Mouse (Mus musculus) mouse embryonic stem cell (cell line): ENCODE measurements around the gene Prkag1.

Experiments used
- in situ Hi-C, 2 experiments: fragments of 300-500 bp; cut with MboI; formaldehyde crosslinking; loops; 1 replicate in 1 of 2; 3 replicates in 1 of 2; pipeline ENCODE4 v1.14.3; 2019 to 2020; ENCODE audit warnings: low sequenced_read_pairs in 2 of 2, low pct_unique_long_range_greater_than_20kb in 1 of 2, mixed read lengths in 1 of 2; ENCODE audit not compliant: unreplicated experiment in 1 of 2

The Prkag1 gene

DNA sequence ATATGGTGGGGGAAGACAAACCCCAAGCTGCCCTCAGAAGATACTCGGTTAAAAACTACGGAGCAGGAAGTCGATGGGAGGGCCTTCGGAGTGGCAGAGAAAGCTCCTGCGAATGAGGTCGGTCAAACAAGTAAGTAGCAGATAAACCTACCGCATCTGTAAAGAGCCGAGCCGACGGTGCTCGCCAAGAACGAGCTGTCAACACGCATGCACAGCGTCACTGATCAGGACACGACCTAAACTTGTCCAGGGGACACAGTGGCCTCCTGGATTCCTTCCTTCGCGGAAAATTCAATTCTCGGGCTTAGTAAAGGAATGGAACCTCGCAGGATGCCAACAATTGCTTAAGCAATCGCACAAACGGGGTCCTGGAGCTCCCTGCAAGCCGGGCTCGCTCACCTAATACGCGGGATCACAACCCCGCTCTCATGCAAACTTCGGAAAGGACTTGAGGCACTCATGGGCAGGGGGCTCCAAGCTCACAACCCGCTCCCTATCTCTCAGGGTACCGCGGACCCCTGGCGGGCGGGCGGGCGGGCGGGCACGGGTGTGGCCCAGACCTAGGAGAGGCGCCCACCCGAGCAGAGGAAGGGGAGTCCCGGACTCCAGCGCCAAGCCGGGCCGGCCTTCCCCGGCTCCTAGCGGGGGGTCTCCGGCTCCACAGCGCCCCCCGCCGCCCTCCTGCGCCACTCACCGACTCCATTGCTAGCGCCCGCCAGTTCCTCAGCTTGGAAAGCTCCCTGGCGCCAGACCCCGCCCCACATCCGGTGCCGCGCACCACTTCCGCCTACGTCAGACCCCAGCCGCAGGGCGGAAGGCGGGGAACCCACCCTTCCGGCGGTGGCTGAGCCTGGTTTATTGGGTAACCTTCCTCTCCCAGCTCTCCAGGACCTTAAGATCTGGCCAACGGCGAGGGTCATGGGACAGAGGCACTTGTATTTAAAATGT lies at the start of gene Prkag1:
Gene Prkag1, minus strand, starts transcription at position 786 of the 948 bp plus-strand sequence.
- in situ Hi-C loops = no loop called here

DNA sequence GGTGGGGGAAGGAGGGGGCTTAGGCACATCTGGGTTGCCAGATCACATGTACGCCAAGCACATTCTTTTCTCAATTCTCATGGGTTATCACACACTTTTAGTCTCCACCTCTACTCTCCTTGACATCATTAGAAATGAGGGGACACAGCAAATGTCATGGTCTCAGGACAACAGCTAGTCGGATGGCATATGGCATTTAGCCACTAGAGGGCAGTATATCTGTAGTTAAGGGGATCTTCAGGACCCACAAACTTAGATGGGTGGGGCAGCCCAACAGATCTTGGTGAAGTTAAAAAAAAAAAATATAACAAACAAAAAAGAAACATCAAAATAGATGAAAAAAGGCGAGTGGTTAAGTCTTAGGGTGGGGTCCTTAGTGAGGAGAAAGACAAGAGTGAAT lies 46.0 kb upstream of the Prkag1 start:
- in situ Hi-C loops = no loop called here

DNA sequence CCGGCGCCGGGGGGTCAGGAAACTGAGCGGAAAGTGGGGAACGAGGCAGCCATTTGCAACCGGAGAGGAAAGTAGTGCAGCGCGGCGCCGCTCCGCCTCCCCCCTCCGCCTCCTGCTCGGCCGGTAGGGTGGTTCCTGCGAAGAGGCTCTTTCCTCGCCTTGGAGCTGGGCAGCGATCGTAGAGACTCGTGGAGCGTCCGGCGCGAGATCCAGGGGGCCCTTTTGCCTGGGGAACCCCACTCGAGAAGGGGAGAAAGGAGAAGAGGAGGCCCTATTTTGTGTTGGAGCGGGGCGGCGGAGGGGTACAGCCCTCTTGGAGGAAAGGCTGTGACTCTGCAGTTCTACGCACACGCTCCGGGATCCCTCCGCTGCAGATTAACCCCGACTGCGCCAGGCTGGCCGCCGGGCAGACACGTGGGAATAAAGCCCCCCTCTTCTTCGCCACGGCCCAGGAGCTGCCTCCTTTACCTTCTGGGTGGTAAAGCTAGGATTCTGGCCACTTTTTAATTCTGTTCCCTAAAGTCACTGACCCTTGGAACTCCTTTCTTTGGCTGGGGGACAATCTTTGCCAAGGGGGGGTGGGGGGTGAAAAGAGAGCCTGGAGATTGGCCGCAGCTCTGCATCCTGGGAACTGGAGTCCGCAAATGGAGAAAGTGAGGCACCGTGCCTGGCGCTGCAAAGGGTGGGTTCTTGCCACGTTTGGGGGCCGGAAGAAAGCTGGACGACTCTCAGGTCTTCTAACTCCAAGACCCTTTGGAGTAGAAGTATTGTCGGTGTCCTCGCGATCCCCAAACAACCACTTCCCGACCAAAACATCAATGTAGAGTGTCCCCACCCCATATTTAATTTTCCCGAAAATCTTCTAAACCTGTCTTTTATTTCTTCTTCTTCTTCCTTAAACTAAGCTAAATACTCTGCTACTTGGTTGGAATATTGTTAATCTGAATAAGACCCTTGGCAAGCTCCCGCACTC lies 40.9 kb upstream of the Prkag1 start:
- in situ Hi-C loops = no loop called here

DNA sequence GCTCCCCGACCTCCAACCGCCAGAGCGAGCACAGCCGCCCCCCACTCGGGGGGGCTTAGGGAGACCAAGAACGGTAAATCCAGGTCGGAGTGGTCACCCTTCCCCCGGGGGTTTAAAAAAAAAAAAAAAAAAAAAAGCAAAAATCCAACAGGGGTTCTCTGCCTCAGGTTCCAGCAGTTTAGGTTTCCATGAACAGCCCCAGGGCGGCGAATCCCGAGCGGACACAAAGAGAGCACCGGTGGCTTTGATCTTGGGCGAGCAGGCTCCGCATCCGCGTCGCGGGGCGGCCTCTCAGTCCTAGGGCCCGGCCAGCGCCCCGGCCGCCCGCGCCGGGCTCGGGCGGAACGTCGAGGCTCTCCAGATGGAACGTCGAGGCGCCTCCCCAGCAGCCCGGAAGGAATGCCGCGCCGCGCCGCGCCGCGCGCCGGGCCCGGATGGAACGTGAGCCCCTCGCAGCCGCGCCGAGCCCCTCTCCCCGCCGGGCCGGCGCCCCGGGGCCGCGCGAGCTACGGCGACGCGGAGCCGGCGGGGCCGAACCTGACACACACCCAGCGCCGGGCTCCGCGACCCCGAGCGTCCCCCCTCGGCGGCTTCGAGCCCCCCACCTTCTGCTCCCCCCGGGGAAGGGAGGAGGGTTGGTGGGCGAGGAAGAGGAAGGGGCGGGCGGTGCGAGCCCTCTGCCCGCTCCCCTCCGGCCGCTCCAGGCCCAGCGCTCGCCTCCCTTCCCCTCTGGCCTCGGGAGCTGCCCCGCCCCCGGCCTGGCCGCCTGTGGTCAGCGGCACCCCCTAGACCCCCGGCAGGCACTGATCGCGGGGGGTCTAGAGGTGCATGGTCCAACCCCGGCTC lies 40.0 kb upstream of the Prkag1 start, which contains the start of gene Kmt2d:
Gene Kmt2d, minus strand, starts transcription at position 135 of the 846 bp plus-strand sequence.
- in situ Hi-C loops = no loop called here

DNA sequence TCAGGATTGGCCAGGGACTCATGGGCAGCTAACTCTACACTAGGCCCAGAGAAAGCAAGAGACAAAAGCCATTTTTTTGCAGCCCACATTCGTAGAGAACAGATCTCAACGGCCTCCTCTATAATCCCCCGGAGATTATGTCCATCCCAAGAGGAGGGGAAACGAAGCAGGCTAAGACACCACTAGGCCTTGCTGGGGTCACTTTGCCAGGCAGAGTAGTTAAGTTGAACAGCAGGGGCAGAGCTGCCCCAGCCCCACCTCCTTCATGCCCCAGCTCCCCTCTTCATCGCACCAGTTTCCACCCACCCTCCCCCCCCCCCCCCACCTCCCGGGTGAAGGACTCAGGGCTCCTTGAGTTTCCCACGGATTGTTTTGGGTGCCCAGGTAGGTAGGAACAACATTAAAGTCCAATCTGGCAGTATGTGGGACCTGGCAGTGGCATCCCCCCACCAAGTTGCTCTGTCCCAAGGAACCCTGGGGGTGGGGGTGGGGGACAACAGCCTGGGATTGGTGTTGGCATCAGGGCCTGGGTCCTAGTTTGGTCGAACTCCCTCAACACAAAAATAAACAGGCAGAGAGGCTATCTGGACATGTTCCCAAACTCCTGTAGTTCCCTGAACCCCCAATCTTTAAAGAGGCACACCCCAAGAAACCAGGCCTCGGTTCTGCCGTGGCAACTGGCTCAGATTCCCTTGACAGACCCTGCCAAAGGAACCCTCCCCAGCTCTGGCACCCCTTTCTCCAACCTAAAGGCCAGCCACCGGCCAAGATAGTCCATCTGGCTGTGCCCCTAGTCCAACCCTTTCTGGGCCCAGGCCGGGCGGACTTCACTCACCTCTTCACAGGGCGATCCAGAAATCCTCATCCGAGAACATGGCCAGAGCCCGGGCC lies 39.1 kb upstream of the Prkag1 start:
- in situ Hi-C loops = no loop called here

DNA sequence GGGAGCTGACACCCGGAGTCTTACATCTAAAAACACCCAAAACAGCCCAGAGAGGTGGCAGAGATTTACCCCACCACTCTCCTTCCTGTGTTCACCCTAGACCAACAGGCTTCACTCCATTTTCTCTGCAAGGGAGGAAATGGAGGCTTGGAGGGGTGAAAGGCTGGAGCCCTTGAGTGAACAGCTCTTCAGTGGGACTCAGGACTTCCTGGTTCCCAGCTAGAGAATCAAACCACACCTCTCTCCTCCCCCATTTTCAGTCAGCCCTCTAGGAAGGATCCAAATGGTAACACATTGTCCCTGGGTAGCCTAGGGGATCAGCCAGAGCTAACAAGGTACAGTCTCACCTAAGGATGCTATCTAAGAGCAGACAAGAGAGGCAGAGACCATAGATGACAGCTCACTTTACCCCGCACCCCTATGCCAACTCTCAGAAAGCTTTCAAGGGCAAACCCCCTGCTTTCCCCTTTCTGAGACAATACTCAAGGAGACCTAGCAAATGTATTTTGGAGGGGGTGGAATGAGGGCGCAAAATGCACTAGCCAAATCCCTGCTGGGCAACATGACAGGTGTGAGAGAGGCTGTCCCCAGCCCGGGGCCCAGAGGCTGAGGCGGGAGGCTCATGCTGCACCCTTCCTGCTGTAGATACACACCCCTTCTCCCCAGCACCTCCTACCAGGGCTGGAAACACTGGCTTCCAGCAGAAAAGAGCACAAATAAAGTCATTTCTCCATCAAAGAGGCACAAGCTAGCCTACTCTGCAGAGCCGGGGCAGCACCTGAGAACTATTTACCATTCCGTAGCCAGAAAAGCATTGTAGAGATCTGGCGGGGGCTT lies 38.2 kb upstream of the Prkag1 start:
- in situ Hi-C loops = no loop called here

DNA sequence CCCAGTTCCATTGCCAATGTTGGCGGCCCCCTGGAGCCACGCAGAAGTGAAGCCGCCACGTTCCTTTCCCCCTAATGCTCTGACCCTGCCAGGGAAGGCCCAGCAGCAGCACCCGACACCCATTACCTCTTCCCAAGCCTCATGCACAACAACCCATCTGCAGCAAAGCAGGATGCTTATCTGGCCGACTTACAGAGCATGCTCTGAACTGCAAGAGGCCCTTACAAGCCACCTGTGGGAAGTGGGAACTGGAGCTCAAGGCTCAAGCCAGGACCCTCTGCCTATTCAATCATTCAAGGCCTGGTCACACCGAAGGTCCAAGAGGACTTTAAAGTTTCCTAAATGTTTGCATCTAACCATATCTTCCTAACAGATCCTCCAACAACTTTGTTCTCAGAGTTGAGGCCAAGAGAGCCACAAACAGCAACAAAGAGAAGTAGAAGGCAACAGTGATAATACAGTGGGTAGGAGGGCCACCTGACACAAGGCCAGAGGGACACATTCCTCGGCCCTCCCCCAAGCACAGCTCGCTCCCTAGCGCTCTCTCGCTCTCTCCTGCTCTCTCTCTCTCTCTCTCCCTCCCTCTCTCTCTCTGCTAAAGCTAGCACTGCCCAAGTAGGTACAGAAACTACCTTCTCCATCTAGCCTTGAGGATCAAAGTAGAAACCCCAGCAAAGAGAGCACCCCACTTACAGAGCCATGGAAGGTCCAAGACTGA lies 37.2 kb upstream of the Prkag1 start:
- in situ Hi-C loops = no loop called here

DNA sequence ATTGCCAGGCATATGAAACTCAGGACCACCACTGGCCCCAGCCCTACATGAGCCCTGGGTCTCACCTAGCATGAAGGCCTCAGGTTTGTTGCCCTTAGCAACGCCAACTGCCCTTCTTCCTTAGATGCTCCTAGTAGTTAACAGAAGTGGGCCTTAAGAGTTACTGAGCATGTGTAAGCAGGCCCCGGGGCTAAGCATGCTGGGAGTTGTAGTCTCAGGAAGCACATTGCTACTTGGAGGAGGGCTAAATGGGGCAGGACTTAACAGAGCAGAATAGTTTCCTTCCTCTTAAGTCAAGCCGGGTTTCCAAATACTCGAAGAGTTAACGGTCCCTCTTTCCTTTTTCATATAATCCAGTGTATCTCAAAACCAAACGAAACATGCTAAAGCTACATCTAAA lies 36.0 kb upstream of the Prkag1 start:
- in situ Hi-C loops = no loop called here

DNA sequence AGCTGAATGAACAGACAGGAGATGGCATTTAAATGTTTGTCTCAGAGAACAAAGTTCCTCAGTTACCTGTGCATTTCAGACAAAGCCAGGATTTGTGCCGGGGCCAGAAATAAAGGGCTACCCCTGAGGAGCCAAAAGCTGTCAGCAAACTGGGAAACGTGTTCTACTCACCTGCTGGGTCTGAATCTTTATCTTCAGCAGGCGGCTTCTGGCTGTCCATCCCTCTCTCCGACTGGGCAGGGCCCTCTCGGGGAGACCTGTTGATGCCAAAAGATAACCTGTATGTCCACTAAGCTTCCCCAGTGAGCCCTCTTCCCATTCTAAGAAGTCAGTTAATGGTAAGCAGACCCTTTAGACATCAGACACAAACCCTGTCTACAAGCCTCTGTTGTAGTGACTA lies 35.2 kb upstream of the Prkag1 start:
- in situ Hi-C loops = no loop called here

DNA sequence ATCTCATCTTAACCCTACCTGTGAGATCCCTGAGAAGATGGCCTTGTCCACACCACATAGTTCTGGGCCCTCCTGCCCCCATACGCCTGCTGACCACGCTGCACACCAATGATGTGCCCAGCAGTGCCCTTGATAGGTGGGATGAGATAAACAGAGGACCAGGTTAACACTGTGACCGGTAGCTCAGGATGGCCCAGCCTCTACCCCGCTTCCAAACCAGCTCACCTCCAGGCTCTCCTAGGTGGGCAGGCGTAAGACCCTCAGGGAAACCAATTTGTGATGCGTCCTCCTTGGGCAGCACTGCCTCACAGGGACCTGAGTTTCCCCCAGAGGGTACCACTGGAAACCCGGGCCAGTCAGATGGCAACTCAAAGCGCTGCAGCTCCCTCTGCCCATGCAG lies 34.5 kb upstream of the Prkag1 start:
- in situ Hi-C loops = no loop called here

DNA sequence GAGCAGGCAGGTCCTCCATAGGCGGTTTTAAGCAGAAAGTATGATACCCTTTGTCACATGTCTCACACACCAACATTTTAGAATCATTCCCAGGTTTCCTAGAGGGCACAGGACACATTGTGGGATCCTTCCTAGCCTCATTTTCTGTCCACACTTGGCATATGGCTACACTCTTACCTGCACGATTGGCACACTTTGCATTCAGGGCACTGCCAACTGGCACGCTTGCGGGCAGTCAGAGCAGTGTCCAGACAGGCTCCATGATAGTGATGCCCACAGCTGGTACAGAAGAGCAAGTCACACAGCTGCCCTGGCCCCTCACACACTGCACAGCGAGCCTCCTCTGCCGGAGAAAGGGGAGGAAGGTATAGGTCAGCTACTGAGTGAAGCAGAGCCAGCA lies 33.6 kb upstream of the Prkag1 start:
- in situ Hi-C loops = no loop called here

DNA sequence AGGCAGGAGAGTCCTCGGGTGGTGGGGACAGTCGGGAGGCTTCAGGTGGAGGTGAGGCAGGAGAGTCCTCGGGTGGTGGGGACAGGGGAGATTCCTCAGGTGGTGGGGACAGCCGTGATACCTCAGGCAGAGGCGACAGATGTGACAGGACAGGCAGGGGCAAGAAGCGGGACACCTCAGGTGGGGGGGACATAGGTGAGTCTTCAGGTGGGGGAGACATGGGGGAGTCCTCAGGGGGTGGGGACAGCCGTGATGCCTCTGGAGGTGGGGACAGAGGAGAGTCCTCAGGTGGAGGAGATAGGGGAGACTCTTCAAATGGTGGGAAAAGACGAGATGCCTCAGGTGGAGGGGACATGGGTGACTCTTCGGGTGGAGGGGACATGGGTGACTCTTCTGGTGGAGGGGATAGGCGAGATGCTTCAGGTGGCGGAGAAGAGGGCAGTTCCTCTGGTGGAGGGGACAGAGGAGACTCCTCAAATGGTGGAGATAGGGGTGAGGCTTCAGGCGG lies 32.2 kb upstream of the Prkag1 start:
- in situ Hi-C loops = no loop called here

DNA sequence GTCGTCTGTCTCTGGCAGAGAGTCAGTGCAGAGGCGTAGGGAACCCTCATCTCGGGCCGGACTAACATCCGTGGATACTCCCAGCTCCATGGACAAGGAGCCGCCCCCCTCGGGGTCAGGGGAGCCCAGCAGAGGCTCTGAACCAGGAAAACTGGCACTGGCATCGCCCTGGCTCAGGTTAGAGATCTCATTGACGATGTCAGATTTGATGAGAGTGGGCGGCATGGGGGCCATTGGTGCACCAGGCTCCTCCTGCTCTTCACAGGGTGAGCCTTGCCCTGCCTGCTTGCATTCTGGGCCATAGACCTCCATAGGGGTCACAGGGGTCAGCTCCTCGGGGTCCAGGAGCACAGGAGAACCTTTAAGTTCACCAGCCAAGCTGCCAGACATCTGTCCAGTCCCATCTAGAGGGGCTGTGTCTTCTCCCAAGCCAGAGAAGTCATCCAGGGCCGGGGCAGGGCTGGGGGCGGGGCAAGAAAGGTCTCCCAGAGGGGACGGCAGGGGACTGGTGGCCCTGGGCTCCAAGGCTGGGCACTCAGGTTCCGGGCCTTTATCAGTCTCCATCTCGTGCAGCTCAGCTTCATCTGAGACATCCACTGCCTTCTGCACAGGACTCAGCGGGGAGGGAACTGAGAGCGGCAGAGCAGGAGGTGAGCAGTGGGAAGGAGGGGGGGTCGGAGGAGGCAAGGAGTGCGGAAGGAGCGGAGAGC lies 30.5 kb upstream of the Prkag1 start:
- in situ Hi-C loops = no loop called here

DNA sequence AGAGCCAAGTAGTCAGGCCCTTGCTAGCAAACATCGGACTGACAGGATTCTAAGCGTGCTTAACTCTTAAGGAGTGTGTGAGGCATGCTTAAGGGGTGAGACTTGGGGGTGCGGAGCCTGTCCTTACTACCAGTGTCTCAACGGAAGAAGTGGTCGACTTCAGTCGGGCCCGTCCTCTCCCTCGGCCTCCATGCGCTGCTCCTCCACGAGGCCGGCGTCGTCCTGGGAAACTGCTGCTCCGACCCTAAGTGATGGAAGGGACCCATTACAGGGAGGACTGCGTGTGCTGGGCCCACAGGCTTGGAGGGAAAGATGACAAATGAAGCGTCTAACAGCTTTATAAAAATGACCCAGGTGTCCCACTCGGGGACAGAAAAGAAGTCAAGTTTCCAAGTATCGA lies 29.6 kb upstream of the Prkag1 start:
- in situ Hi-C loops = no loop called here

DNA sequence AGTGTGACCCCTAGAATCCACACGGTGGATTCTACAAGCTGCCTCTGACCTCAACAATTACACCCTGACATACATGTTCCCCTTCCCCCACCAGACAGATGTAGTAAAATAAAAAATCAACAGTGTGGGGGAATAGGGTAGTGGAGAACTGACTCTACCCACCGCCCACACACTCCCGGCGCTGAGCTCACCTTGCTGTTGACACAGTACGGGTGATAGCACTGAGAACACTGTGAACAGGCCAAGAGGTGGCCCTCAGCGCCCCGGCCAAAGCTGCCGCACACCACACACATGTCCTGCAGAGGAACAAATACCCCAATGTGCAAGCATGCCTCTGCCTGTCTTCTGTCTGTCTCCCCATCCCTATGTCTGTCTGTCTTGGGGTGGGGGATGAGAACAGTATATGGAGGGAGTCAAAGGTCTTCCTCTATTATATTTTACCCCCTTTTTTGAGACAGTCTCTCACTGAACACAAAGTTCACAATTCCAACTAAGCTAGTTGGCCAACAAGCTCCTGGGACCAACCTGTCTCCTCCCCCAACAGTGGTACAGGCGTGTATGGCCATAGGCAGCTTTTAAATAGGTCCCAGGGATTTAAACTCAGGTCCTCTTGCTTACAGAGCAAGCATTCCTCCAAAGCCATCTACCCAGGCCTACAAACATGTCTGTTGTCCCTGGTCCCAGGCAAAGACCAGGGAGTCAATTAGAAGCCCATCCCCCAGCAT lies 28.2 kb upstream of the Prkag1 start:
- in situ Hi-C loops = no loop called here
